Mouse (Mus musculus): ENCODE results near the gene Tpst2.

Tpst2 gene

DNA sequence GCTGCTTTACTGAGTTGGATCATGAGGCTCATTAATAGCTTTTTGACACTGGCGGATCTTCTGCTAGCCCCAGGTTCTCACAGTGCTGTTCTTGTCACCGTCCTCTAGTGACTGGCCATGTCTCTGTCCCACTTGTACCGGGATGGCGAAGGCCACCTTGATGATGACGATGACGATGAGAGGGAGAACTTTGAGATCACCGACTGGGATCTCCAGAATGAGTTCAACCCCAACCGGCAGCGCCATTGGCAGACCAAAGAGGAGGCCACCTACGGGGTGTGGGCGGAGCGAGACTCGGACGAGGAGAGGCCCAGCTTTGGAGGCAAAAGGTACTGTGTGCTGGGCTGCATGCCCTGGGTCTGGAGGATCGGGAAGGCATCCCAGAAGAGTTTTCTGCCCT lies 51.4 kb downstream of the Tpst2 start:
- no peak for DNase-seq (ENCODE audit: low read depth, low spot score)

DNA sequence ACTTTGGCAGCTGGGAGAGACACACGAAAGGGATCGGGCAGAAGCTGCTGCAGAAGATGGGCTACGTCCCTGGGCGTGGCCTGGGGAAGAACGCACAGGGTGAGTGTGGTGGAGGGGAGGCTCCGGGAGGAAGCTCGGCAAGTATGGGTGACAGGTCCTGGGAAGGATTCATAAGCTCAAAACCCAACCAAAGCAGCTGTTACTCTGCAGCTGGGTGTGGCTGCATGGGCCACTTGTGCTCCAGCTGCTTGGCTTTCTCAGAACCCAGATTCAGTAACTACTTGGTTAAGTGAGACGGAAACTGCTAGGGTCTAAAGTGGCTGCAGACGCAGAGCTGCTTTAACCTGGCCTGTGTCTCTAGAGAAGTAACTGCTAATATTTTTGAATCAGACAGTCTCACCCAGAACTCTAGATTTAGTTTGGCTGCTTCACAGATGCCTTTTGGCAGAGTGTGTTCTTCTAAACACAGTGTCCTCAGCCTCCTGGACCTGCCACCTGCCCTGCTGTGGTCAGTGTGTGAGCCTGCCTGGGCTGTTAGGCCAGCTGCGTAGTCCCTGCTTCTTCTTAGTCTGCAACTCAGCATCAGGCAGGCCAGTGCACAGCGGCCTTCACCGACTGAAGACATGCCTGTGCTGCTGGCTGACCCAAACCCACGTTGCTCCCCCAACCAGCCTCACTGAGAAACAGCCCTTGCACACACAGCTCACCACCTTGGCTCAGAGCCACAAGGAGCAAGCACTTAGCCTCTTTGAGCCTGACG lies 53.5 kb downstream of the Tpst2 start:
- no peak for DNase-seq (ENCODE audit: low read depth, low spot score)

DNA sequence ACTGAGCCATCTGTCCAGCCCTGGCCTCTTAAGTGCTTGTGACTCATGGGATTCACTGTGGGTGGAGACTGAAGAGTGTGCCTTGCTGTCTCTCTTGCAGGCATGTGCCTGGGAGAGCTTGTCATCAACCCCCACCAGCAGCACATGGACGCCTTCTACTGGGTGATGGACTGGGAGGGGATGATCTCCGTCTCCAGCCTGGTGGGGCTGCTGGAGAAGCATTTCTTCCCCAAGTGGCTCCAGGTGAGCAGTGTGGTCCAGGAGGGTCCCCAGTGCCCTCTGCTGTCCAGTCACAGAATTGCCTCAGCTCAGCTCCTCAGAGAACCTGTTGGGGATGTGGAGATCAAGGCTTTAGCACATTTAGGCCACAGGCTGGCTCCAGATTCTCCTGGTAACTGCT lies 59.0 kb downstream of the Tpst2 start:
- peak; percentile 41 for DNase-seq (ENCODE audit: low read depth, low spot score)

DNA sequence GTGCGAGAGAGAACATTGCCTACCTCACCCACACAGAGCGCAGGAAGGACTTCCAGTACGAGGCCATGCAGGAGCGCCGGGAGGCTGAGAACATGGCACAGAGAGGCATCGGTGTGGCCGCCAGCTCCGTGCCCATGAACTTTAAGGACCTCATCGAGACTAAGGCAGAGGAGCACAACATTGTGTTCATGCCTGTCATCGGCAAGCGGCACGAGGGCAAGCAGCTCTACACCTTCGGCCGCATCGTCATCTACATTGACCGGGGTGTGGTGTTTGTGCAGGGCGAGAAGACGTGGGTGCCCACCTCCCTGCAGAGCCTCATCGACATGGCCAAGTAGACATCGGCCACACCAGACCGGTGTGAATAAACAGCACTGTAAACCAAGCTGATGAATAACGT lies 60.5 kb downstream of the Tpst2 start:
- no peak for DNase-seq (ENCODE audit: low read depth, low spot score)

DNA sequence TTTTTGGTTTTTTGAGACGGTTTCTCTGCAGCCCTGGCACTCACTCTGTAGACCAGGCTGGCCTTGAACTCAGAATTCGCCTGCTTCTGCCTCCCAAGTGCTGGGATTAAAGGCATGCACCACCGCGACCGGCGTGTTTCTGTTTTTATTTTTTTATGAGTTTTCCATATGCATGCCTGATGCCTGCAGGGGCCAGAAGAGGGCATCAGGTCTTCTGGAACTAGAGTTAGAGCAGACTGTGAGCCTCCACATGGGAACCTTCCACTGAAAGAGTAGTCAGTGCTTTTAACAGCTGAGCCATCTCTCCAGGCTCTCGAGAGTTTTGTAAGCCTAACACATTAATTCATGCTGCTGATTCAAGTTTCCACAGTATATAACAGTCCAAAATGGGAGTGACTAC lies 62.7 kb downstream of the Tpst2 start:
- no peak for DNase-seq (ENCODE audit: low read depth, low spot score)

DNA sequence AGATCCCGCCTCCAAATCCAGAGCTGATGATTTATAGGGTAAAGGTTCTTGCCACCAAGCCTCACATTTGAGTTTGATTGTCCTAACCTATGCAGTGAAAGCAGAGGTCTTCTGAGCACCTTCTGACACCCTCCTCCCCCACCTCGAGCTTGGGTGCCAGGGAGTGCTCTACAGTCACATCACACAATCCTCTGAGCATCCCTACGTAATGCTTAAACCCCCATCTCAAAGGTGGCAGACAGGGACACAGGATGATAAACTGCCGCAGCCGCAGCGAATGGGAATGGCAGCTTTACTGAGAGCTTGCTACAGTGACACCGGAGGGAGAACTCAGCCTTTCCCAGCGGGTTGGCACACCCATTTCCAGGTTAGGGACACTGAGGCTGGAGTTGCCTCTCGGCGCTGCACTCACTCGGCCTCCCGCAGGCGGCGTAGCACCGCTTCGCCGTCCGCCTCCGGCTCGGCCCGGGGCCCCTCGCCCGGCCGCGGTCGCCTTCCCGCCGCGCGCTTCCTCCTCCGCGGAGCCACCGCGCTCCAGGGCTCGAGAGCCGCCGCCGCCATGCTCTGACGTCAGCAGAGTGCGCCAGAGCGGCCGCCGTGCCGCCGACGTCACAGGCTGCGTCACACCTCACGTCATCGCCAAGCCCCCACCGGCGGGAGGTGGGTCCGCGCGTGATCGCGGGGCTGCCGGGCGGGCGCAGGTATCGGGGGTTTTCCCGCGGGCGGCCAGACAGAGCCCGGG lies 66.1 kb downstream of the Tpst2 start, which contains the start of the genes Srrd and Hps4:
TSS of gene Srrd (minus strand) at position 578 of the 742 bp plus-strand sequence.
TSS of gene Hps4 (plus strand) at position 621 of the 742 bp plus-strand sequence.
- DNase-seq (ENCODE audit: low read depth, low spot score): peak; percentile 84

DNA sequence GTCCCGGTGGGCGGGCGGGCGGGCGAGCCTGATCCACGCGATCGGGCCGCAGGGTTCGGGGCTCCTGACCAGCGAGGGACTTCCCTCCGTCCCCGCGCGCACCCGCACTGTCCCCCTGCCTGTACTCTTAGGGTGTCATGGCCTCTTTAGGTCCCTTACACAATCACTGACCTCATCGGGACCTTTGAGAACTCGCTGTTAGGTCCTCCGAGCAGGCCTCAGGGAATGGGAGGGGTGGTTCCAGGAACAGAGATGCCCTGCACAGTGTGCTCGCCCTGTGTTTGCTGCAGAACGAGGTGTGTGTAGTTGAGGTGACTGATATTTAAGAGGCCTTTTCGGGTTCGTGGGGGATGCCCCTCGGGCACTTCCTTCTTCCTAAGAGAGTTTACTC lies 66.7 kb downstream of the Tpst2 start:
- DNase-seq (ENCODE audit: low read depth, low spot score): peak; percentile 13

DNA sequence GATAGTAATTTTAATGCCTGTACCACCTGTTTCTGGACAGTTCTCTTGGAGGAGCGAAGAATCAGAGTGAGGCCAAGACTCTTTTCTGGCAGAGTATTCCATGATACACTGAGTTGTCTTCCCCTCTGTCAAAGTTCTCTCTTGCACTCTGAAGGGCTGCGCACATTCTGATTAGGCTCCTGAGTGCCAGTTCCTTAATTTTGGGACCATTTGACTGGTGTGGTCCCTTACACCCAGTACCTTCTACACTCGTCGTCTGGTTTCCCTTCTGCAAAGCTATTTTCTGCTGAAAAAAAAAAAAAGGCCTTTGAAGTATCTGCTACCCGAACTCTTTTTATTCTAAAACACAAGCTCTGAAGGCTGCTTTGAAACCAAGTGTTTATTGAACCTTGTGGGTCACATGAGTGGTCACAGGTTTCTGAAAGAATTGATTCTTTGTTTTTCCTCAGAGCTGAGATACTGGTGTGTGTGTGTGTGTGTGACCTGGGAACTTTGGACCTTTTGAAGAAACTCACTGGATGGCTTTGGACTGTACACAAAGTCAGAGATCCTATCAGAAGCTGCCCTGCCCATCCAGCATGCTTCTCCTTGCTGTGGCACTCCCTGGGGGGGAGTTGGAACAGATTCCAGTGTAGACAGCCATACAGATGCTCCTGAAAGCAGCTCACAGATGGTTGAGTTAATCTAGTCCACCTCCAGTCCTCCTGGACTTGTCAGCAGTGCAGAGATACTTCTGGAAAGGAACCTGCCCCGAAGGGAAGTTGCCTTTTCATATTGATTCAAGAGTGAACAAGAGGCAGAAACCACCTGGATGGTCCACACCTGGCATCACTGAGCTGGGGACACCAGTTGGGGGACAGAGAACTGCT lies 67.8 kb downstream of the Tpst2 start:
- DNase-seq (ENCODE audit: low read depth, low spot score): no peak

DNA sequence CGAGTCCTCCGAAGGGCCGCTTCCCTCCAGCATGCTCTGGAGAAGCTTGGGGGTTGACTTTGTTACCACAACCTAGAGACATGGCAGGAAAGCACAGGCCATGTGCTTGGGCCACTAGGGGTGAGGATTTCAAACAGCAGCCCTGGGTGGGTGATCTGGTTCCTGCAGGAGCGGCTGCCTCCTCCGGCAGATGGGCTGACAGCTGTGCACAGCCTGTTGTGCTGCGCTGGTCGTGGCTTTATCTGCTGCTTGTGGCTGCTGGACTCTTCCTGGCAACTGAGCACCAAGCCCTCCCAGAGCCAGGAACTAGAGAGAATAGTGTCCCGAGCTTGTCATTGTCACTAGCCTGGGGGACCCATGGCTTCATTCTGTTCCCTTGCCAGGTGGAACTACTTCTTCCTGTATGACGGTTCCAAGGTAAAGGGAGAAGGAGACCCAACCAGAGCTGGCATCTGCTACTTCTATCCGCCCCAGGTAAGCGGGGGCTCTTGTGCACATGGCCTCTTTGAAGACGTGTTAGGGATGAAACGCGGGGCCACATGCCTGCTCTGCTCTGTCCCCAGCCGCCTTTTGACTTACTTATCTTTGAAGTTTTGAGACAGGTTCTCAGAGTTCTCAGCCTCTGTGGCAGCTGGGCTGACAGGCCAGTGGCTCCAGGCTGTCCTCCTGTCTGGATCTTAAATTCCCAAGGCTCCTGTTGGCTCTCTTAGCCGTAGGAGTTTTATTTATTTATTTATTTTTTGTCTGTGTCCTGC lies 69.9 kb downstream of the Tpst2 start:
- DNase-seq (ENCODE audit: low read depth, low spot score): no peak

DNA sequence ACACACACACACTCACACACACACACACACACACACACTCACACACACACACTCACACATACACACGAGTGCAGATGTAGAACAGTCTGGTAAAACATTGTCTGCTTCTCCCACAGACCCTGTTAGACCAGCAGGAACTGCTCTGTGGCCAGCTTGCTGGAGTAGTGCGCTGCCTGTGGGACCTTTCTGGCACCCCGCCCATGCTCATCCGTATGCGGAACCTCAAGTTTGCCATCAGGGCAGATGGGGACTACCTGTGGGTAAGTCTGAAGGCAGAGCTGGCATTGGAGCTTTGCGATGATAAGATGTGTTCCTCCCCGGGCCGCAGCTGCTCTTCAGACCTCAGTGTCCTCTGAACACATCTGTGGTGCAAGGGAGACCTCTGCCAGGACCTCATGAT lies 72.7 kb downstream of the Tpst2 start:
- no peak for DNase-seq (ENCODE audit: low read depth, low spot score)

DNA sequence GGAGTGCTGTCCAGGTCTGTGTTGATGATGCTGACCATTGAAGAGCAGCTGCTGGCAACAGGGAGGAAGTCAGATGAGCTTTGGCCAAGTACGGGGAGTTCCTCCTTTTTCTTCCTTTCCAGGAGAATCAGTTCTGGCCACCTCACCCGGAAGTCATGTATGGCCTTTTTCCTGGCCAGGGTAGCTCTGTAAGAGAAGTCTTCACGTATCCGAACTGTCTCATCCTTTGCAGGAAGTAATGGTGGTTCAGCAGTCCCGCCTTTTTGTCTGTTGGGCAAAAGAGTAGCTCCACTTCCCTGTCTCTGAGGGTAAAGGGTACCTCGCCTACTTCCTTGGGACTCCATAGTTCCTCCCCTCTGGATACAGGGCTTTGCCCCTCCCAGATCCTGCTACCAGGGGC lies 79.0 kb downstream of the Tpst2 start:
- no peak for DNase-seq (ENCODE audit: low read depth, low spot score)

DNA sequence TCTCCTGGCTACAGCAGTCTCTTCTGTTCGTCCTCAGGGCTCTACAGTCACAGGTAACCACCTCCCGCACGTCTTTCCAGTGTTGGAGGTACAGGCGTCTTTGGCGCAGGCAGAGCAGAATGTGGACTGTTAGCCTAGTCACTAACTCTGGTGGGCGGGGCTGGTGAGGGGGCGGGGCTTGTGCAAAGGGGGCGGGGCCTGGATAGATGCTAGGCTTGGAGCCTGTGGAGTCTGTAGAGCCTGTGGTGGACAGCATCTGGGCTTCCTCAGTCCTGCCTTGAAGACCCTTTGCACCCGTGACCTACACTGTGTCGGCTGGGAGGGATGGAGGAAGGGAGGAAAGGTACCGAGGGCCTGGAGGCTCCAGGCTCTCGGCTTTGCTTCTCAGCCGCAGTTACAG lies 79.4 kb downstream of the Tpst2 start, which contains the start of gene Gm6583:
TSS of gene Gm6583 (minus strand) at position 124 of the 400 bp plus-strand sequence.
- DNase-seq (ENCODE audit: low read depth, low spot score): no peak

DNA sequence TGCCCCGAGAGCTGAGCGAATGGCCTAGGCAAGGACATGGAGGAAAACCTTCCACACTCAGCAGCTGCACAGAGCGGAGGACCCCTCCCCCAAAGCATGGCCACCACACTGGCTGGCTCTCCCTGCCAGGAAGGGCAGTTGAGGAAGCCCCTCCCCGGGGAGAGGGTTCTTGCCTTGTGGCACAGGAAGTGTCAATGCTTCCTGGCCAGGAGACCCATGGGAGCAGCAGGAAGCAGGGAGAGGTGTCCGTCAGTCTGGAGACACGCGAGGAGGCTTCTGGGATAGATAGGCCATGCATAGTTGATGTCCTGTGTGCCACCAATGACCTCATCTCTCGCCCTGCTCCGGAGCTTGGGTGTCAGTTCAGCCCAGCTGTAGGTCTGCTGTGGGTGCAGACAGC lies 79.8 kb downstream of the Tpst2 start:
- no peak for DNase-seq (ENCODE audit: low read depth, low spot score)

DNA sequence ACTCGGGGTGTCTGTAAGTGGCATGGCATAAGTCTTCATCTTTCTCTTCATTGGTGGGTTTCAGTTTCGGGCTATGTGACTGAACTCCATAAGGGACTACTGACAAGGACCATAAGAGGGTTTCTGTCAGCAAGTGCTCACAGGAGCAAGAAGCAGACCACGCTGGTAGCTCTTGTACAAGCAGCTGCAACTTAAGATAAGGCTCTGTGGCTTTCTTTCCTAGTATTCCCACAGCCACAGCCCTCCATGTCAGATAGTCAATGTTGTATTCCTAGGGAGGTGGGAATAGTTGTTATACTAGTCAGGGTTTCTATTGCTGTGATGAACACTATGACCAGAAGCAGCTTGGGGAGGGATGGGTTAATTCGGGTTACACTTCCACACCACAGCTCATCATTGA lies 83.0 kb downstream of the Tpst2 start:
- no peak for DNase-seq (ENCODE audit: low read depth, low spot score)

DNA sequence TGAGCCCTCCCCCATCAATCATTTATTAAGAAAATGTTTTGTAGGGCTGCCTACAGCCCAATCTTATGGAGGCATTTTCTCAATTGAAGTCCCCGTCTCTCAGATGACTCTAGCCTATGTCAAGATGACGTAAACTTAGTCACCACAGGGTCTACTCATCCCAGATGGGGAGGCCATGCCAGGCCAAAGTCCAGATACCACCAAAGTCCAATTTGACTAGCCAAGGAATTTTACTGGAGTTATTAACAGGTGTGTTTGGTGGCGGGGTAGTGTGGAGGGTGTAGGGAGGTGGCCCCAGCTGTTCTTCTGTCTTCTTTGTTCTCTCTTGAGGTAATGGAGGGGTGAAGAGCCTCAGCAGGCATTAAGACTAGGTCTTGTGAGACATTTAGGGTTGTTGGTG lies 83.6 kb downstream of the Tpst2 start:
- no peak for DNase-seq (ENCODE audit: low read depth, low spot score)

DNA sequence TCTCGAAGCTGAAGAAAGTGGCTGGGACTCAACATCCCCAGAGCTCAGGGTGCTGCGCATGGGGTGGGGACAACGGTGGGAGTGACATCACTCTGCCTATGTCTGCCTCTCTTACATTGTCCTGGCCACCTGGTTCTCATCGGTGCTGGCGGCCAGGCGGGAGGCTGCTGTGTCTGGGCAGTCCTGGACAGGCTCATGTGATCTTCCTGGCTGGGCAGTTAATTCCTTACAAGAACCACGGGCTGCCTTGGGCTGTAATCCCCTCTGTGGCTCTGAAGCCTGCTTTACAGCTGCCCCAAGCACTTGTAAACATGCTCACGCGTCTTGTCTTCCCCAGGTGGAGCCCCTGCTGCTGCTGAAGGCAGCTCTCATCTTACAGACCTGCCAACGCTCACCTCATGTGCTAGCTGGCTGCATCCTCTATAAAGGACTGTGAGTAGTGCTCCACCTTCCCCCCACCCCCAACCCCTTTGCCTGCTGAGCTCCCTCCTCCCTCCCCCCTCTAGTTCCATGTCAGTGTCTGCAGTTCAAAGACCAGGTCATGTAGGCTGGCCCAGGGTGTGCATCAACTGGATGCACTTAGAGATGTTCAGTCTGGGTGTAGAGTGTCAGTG lies 87.8 kb downstream of the Tpst2 start:
- DNase-seq (ENCODE audit: low read depth, low spot score): peak; percentile 23

Data from forelimb bud, embryonic 11.5 days (tissue).